Mouse (Mus musculus) intestine, postnatal 0 days (tissue): ENCODE measurements around the gene Gba. TPM values are rescaled to one million over a fixed set of nuclear protein-coding genes. Genes with fewer than 3 reads are reported as not detected.

Experiments
- ATAC-seq: fragments of 200-750 bp; cut with Nextera tagmentation; 2 replicates; pipeline ENCODE4 v1.8.0; 2017; ENCODE audit warnings: mild to moderate bottlenecking, moderate TSS enrichment, moderate library complexity
- H3K27ac ChIP-seq: fragments of 300-500 bp; sonication (generic); 2 replicates; pipeline ENCODE4 v1.5.1; 2014; ENCODE audit warnings: mild to moderate bottlenecking, low read depth, low read length, moderate library complexity
- H3K27me3 ChIP-seq: fragments of 300-500 bp; sonication (generic); replicated peaks from 2 replicates; pipeline ENCODE4 v1.6.1; 2014; ENCODE audit warnings: low read length, mixed read lengths; ENCODE audit not compliant: control insufficient read depth, insufficient read depth
- H3K36me3 ChIP-seq: fragments of 300-500 bp; sonication (generic); 2 replicates; pipeline ENCODE4 v1.6.1; 2014; ENCODE audit warnings: mild to moderate bottlenecking, moderate library complexity; ENCODE audit not compliant: control insufficient read depth, insufficient read depth
- H3K4me1 ChIP-seq: fragments of 300-500 bp; sonication (generic); replicated peaks from 2 replicates; pipeline ENCODE4 v1.6.1; 2014; ENCODE audit warnings: antibody characterized with exemption, low read length, mixed read lengths; ENCODE audit not compliant: control insufficient read depth, insufficient read depth
- H3K4me2 ChIP-seq: fragments of 300-500 bp; sonication (generic); replicated peaks from 2 replicates; pipeline ENCODE4 v1.6.1; 2014; ENCODE audit warnings: low read depth, mild to moderate bottlenecking, moderate library complexity
- H3K4me3 ChIP-seq: fragments of 300-500 bp; sonication (generic); 2 replicates; pipeline ENCODE4 v1.5.1; 2014; ENCODE audit warnings: low read depth, low read length
- H3K9ac ChIP-seq: fragments of 300-500 bp; sonication (generic); 2 replicates; pipeline ENCODE4 v1.6.1; 2014; ENCODE audit warnings: mild to moderate bottlenecking, low read depth, low read length
- H3K9me3 ChIP-seq: fragments of 300-500 bp; sonication (generic); 2 replicates; pipeline ENCODE4 v1.6.1; 2016; ENCODE audit warnings: mixed run types; ENCODE audit not compliant: control insufficient read depth
- CTCF ChIP-seq: sonication (generic); IDR thresholded peaks from 2 replicates; pipeline ENCODE4 v1.5.1; 2016; ENCODE audit warnings: low read depth, mild to moderate bottlenecking, control low read depth, antibody characterized with exemption, moderate library complexity
- WGBS: fragments of 180-500 bp; shearing (Covaris S2); extraction: QIAGEN DNeasy Blood & Tissue Kit; methylation state at CpG from one replicate; pipeline ENCODE4 v1.1.7; 2014; 5-methylcytosine and 5-hydroxymethylcytosine counted together
- polyA plus RNA-seq: library from polyadenylated mRNA; unstranded; fragments of >200 nt; fragmentation: Nextera tagmentation; extraction: Ambion mirVana; gene quantifications from 2 replicates; pipeline ENCODE4 v1.2.1, GENCODE M21; 2015

Gba gene
- polyA plus RNA-seq, 1 experiment from 2014 or later: 140 TPM

DNA sequence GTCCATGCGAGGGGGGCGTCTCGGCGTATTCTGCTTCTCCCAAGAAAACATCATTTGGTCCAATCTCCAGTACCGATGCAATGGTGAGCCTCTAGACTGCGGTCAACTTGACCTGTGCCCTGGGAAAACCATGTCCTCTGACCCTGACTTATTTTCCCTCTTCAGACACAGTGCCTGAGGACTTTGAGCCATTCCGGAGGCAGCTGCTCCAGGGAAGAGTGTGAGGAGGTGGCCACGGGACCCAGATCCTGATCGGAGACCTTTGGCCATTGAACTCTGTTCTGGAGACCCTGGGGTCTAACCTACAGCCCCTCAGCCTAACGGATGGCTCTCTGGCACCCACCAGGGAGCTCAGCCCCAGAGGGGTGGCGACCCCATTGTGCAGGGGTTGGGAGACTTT lies 23.6 kb downstream of the Gba start:
- Histone ChIP-seq H3K4me1 (peaks cover 4% of the 10 kb centered on the region; the same call in 1 of the 2 replicates), H3K27ac (no peak overlapping the region), H3K27me3 (no peaks in the 10 kb centered on the region), H3K4me2 (peak overlapping the region; percentile 65; the same call in 1 of the 2 replicates), H3K9ac (no peak overlapping the region), H3K9me3 (no peaks in the 10 kb centered on the region), H3K4me3 (no peak overlapping the region), H3K36me3 (no peaks in the 10 kb centered on the region; the same call in 1 of the 2 replicates)
- WGBS: 55% methylated on average over 11 of the region's 11 CpGs
- no peak for TF ChIP-seq CTCF
- ATAC-seq: no peak

DNA sequence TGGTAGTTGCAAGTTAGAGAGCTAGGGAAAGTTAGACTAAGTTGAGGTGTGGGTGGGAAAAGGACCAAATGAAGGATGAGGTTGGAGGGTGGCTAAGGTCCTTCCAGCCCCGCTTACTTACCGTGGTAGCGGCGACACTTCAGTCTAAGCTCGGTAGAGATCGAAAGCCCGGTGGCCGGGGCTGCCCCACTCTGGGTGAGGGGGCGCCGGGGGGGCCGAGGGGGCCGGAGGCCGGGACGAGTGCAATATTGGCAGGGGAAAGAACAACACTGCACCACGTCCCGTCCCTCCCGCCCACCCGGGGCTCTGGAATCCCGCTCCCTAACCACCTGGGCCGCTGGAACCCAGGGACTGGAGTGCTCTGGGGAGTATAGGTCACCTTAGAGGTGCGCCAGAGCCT lies 24.2 kb downstream of the Gba start, which contains the start of gene Mtx1:
Gene Mtx1, minus strand, starts transcription at position 189 of the 400 bp plus-strand sequence.
- WGBS: 13% methylated on average over 21 of the region's 21 CpGs
- Histone ChIP-seq H3K9ac (peak within 1 kb of the TSS; percentile 11; the same call in 1 of the 2 replicates), H3K4me2 (peak within 1 kb of the TSS; percentile 65), H3K4me3 (peak within 1 kb of the TSS; percentile 40), H3K27ac (peak within 1 kb of the TSS; percentile 17; the same call in 1 of the 2 replicates), H3K4me1 (peaks cover 4% of the 10 kb centered on the region; the same call in 1 of the 2 replicates), H3K36me3 (no peaks in the 10 kb centered on the region; the same call in 1 of the 2 replicates), H3K9me3 (no peaks in the 10 kb centered on the region), H3K27me3 (no peaks in the 10 kb centered on the region)
- no peak for TF ChIP-seq CTCF
- peak; percentile 1; the same call in 1 of the 2 replicates for ATAC-seq

DNA sequence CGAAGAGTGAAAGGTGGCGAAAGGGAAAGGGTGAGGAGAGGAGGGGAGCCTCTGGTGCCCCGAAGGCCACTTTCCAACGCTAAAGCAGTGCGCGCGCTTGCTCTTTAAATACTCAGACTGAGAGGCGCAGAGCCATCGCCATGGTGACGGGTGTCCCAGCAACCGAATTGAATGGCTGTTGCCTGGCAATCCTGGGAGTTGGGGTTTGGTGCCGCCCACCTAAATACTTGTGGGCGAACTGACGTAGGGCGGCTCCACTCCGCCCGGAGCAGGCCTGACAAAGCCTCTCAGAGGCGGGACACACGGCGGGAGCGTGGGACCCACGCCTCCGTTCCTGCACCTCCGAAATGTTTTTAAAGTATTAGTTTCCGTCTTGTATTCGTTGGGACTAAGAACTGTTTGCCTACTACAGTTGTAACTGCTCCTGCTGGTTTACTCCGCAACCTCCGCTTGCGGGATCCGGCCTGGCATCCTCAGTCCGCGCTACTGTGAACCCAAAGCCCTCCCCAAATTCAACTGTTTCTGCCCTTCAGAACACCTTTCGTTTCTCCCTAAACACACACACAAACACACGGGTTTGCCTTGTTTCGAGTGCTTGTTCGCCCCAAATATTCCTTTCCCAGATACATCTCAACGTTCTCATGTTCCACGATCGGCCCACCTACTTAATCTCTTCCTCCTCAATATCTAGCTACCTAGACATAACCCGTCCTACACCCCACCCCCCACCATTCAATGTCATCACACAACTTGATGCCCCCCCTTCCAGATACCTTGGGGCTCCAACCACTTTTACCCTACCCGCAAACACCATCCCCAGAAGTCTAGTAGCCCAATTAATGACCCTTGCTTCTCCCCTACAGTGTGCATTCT lies 24.8 kb downstream of the Gba start:
- no peaks in the 10 kb centered on the region; the same call in 1 of the 2 replicates for H3K36me3 ChIP-seq
- H3K27me3 ChIP-seq: no peaks in the 10 kb centered on the region
- ATAC-seq: peak; percentile 39
- H3K4me2 ChIP-seq: peak overlapping the region; percentile 65
- H3K4me1 ChIP-seq: peaks cover 4% of the 10 kb centered on the region; the same call in 1 of the 2 replicates
- peak overlapping the region; percentile 11; the same call in 1 of the 2 replicates for H3K9ac ChIP-seq
- H3K27ac ChIP-seq: peak overlapping the region; percentile 17; the same call in 1 of the 2 replicates
- H3K4me3 ChIP-seq: peak overlapping the region; percentile 40
- 7% methylated on average over 41 of the region's 41 CpGs for WGBS
- no peak for TF ChIP-seq CTCF
- no peaks in the 10 kb centered on the region for H3K9me3 ChIP-seq

DNA sequence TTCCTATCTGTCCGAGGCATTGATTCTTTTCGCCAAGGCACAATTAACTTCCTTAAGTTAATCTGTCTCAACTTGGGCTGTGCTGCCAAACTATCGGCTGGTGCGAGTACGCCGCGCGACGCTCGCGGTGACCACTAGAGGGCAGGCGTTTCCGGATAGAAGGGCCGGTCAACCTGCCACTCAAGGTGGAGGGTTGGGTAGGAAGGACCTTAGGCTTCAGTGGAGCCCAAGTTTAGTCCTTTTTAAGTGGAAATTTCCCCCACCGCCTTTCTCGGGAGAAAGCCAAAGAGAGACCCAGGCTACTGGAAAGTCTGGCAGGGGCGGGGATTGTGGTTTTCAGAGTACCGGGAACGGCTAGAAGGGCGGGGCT lies 25.4 kb downstream of the Gba start:
- H3K4me1 ChIP-seq: peaks cover 4% of the 10 kb centered on the region; the same call in 1 of the 2 replicates
- peak; percentile 73 for ATAC-seq
- no peak overlapping the region for H3K9ac ChIP-seq
- H3K36me3 ChIP-seq: no peaks in the 10 kb centered on the region
- H3K9me3 ChIP-seq: no peaks in the 10 kb centered on the region
- H3K27ac ChIP-seq: peak overlapping the region; percentile 17; the same call in 1 of the 2 replicates
- H3K4me3 ChIP-seq: peak overlapping the region; percentile 40
- H3K4me2 ChIP-seq: peak overlapping the region; percentile 65
- peak; percentile 97 for TF ChIP-seq CTCF
- no peaks in the 10 kb centered on the region for H3K27me3 ChIP-seq
- under 1% methylated on average over 20 of the region's 20 CpGs for WGBS

DNA sequence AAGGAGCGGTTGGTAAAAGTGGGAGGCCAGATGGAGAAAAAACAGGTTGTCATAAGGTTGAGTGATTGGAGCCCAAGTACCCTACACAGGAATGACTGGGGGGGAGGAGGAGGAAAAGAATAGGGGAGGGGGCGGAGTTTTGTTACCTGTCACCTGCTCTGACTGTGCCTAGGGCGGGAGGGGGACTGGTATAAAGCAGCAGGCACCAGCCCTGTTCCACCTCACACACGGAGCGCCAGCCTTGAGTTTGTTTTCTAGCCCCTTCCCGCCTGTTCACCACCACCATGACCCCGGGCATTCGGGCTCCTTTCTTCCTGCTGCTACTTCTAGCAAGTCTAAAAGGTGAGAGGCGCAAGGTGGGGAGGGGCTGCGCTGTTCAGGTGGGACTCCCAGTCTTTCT lies 26.1 kb downstream of the Gba start, which contains the start of gene Muc1:
Gene Muc1, plus strand, starts transcription at position 222 of the 400 bp plus-strand sequence.
- H3K27me3 ChIP-seq: no peaks in the 10 kb centered on the region
- 25% methylated on average over 10 of the region's 10 CpGs for WGBS
- H3K9ac ChIP-seq: no peak within 1 kb of the TSS
- no peak for TF ChIP-seq CTCF
- no peak for ATAC-seq
- peak within 1 kb of the TSS; percentile 17; the same call in 1 of the 2 replicates for H3K27ac ChIP-seq
- H3K4me2 ChIP-seq: peak within 1 kb of the TSS; percentile 65
- H3K4me3 ChIP-seq: peak within 1 kb of the TSS; percentile 40
- peaks cover 4% of the 10 kb centered on the region; the same call in 1 of the 2 replicates for H3K4me1 ChIP-seq
- H3K9me3 ChIP-seq: no peaks in the 10 kb centered on the region
- H3K36me3 ChIP-seq: no peaks in the 10 kb centered on the region

DNA sequence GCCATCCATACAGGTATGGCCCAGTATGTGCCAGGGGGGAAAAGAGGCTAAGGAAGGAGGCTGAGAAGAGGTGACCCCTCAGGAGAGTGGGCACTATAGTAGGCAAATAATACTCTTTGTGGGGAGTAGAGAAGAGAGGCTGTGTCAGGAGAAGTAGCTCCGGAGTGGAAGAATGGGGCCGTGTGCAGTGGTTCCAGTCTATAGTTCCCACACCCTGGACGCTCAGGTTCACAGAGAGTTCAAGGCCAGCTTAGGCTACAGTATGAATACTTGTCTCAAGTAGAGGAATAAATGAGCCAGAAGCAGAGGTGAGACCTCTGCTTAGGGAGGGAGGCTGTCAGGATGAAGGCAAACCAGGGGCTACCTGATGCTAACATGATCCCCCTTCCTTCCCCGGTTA lies 26.5 kb downstream of the Gba start:
- Histone ChIP-seq H3K9me3 (no peaks in the 10 kb centered on the region), H3K4me3 (no peak overlapping the region), H3K27me3 (no peaks in the 10 kb centered on the region), H3K4me2 (peak overlapping the region; percentile 65; the same call in 1 of the 2 replicates), H3K4me1 (peaks cover 6% of the 10 kb centered on the region; the same call in 1 of the 2 replicates), H3K27ac (no peak overlapping the region), H3K9ac (no peak overlapping the region), H3K36me3 (no peaks in the 10 kb centered on the region)
- WGBS: 55% methylated on average over 4 of the region's 4 CpGs
- TF ChIP-seq CTCF: no peak
- no peak for ATAC-seq
